Mouse (Mus musculus): ENCODE measurements at regions not wholly inside any gene's neighbourhood (a gene's known extent, or its start where the extent isn't known, plus 50 kb on each side); places are given as distances from the start of the nearest gene placed in this dataset.
A peak's percentile ranks its signal among the peaks of the same experiment; 100 is the strongest.

GRCm38 (mm10) chr19:32969213-32969776 is 212.0 kb downstream of the Pten start:
- no peak for ATAC-seq (replicated peaks; ENCODE audit: poor library complexity)

GRCm38 (mm10) chr19:32972116-32972515 is 214.8 kb downstream of the Pten start:
- ATAC-seq (replicated peaks; ENCODE audit: poor library complexity) = no peak

- no peak for ATAC-seq (replicated peaks; ENCODE audit: poor library complexity)
Observed at GRCm38 (mm10) chr19:32973130-32973529, 215.8 kb downstream of the Pten start.

GRCm38 (mm10) chr19:32974778-32975240 is 217.5 kb downstream of the Pten start:
- ATAC-seq (replicated peaks; ENCODE audit: poor library complexity) = 0 out of 2 replicates have a peak, but pooled peaks have one; percentile 20

- no peak for ATAC-seq (replicated peaks; ENCODE audit: poor library complexity)
Observed at GRCm38 (mm10) chr19:32975303-32975702, 218.0 kb downstream of the Pten start.

GRCm38 (mm10) chr19:32976507-32976906 is 219.2 kb downstream of the Pten start:
- no peak for ATAC-seq (replicated peaks; ENCODE audit: poor library complexity)

GRCm38 (mm10) chr19:32978037-32978745 is 220.9 kb downstream of the Pten start:
- peak; percentile 80 for ATAC-seq (replicated peaks; ENCODE audit: poor library complexity)

GRCm38 (mm10) chr19:32980142-32980541 is 222.8 kb downstream of the Pten start:
- ATAC-seq (replicated peaks; ENCODE audit: poor library complexity) = no peak

DNA sequence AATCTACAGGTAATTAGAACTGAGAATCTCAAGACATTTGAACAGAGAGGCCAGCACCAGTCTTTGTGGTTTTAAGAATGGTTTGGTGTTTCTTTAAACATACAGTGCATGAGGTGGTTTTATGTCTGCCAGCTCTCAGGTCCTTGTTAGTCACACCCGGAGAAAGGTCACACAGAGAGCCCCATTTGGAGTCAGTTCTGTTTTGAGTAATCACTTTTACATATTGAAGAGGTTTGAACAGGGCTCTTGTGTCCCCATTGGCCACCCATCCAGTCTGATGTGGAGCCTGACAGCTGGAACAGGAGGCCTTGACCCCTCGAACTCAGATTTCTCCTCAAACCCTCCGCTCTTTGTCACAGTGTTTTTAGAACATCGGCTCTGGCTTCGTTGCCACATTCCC is 231.4 kb downstream of the Pten start:
- no peak for ATAC-seq (replicated peaks; ENCODE audit: poor library complexity)

GRCm38 (mm10) chr19:32989346-32989745 is 232.0 kb downstream of the Pten start:
- no peak for ATAC-seq (replicated peaks; ENCODE audit: poor library complexity)

DNA sequence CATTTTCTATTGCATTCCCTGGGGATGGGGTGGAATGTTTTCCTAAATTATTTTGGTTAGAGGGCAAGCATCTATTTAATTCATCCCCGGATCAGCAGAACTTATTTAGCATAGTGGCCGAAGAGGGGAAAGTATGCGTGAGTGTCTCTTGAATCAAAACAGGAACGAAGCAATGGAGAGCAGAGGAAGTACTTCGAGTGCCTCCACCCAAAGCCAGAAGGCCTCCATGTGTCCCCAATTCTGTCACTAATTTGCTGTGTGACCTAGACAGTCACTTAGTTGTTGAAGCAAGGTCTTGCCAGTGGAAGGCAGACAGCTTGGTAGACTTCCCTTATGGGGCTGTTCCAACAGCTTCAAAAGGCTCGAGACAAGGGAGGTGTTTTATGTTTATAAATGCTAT is 233.3 kb downstream of the Pten start:
- peak; percentile 75 for ATAC-seq (replicated peaks; ENCODE audit: poor library complexity)

- ATAC-seq (replicated peaks; ENCODE audit: poor library complexity) = peak; percentile 50; the same call in 1 of the 2 replicates
Observed at GRCm38 (mm10) chr19:32998576-32999170, 241.4 kb downstream of the Pten start.

DNA sequence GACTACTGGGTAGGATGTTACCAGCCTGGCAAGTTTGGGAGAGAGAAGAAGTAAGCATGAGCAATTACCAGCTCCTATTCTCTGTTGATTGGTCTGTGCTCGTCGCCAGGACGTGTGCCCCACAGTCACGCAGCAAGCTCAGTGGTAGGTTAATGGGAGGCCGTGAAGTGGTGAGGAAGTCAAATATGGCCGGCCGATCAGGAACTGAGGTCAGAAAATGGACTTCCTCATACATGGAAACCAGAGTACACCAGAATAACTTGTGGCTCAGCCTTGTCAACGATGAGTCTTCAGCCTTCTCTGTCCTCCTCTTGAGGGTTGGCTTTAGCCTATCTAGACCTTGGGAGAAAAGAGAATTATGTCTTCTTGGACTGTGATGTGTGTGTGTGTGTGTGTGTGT is 250.3 kb downstream of the Pten start:
- ATAC-seq (replicated peaks; ENCODE audit: poor library complexity) = peak; percentile 51

DNA sequence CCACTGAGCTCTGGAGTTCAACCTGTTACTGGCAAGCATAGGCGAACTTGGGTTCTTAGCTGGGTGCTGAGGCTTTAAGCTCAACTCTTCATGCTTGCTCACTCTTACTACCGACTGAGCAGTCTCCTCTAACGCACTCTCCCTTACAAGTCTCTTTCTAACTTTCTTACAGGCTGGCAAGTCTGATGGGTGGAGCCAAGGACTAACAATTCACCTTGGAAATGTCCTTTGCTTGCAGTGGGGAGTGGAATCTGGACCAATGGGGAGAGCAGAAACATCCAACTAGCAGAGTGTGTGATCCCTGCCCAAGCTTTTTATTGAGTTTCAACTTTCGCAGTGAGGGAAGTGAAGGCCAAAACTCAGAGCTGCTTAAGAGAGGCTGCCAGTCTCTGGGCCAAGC is 250.8 kb downstream of the Pten start:
- ATAC-seq (replicated peaks; ENCODE audit: poor library complexity) = no peak

DNA sequence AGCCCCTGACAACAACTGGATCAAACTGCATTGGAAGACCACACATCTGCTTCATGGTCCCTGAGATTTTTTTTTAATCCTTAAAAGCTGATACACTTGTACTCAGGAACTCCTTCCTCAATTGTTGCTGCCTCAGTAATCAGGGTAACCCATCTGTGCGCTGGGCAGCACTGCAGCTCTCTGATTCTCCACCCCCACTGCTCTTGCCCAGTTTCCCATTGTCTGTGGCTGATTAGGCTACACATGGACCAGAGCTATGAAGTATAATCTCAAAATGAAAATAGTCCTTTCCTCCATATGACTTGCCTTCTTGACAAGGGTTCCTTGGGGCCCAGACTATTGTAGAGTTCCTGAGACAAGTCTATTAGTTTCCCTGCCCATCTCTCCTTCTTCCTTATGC is 251.5 kb downstream of the Pten start:
- ATAC-seq (replicated peaks; ENCODE audit: poor library complexity) = peak; percentile 94

- ATAC-seq (replicated peaks; ENCODE audit: poor library complexity) = no peak
Observed at GRCm38 (mm10) chr19:33010886-33011446, 253.7 kb downstream of the Pten start.

- 0 out of 2 replicates have a peak, but pooled peaks have one; percentile 17 for ATAC-seq (replicated peaks; ENCODE audit: poor library complexity)
Observed at GRCm38 (mm10) chr19:33014879-33015278, 257.6 kb downstream of the Pten start.

- ATAC-seq (replicated peaks; ENCODE audit: poor library complexity) = no peak
Observed at GRCm38 (mm10) chr19:33021161-33021560, 263.9 kb downstream of the Pten start.

DNA sequence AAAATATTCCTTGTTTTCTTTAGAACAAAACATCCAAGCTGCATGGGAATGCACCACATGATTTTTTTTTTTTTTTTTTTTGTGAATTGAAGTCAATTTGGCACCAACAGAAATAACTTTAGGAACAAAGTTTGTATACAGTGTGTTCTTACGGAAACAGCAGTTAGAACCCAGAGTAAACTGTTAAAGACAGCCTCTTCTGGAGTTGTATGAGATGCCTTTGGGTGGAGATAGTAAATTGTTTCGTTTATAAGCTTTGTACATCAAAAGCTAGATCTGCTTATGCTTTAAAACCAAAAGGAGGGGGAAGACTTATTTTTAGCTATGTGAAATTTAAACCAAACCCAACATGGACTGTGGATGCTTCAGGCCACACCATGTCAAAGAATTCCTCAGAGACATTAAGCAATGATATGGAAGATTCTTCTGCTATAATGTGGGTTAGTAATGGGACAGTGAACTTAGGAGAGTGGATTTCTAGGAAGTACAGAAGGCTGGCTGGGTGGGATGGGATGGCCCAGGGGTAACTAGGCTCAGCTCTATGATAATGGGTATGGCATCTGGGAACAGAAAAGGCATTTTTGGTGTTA is 265.6 kb downstream of the Pten start:
- no peak for ATAC-seq (replicated peaks; ENCODE audit: poor library complexity)

- ATAC-seq (replicated peaks; ENCODE audit: poor library complexity) = no peak
Observed at GRCm38 (mm10) chr19:33029688-33030444, 272.6 kb downstream of the Pten start.

- ATAC-seq (replicated peaks; ENCODE audit: poor library complexity) = no peak
Observed at GRCm38 (mm10) chr19:33040512-33040911, 283.2 kb downstream of the Pten start.

All from megakaryocyte progenitor cell, adult 5-6 weeks (primary cell).